Mouse (Mus musculus): ENCODE measurements at regions not wholly inside any gene's neighbourhood (a gene's known extent, or its start where the extent isn't known, plus 50 kb on each side); places are given as distances from the start of the nearest gene placed in this dataset.

DNA sequence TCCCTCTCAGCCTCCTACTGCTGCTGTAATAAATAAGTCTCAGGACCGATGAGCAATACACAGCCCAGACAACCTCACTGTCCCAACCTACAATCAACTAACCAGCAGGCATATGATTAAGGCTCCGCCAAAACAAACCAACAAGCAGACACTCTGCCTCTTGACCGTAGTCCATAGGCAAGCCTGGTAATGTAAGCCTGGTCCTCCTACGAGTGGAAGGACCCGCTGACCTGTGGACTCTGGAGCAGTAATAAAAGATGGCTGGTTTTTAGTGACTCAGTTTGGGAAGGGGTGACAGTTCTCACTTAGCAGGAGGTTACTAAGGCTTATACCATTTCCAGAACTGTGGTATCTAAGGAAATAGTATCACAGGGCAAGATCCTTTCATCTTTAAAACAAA, 53.4 kb downstream of the Gm47996 start:
- no peaks in the 10 kb centered on the region for H3K4me1 ChIP-seq (ENCODE audit: control insufficient read depth, insufficient read depth, low read length)
- no peaks in the 10 kb centered on the region for H3K36me3 ChIP-seq (ENCODE audit: control insufficient read depth, insufficient read depth, low read length)
- WGBS (ENCODE audit: insufficient replicate concordance), result 73% methylated on average over 5 of the region's 5 CpGs

DNA sequence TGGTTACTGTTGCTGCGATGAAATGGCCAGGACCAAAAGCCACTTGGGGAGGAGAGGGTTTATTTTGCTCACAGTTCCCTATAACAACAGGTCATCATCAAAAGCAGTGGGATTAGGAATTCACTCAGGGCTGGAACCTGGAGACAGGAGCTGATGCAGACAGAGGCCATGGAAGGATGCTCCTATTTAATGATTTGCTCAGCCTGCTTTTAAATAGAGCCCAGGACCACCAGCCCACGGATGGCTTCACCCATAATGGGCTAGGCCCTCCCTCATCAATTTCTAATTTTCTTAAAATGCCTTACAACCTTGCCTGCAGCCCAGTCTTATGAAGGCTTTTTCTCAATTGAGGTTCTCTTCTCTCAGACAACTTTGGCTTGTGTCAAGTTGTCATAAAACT, 53.9 kb downstream of the Gm47996 start:
- no peak for ATAC-seq (replicated peaks; ENCODE audit: insufficient number of reproducible peaks, low FRiP score, low TSS enrichment)
- H3K4me1 ChIP-seq (ENCODE audit: control insufficient read depth, insufficient read depth, low read length), result no peaks in the 10 kb centered on the region

More for the DNA sequence above, 53.4 kb downstream of the Gm47996 start:
- H3K4me3 ChIP-seq (ENCODE audit: low read depth, low read length), result no peak overlapping the region
- no peak for ATAC-seq (replicated peaks; ENCODE audit: insufficient number of reproducible peaks, low FRiP score, low TSS enrichment)
- H3K4me2 ChIP-seq, result no peak overlapping the region
- no peak overlapping the region for H3K27ac ChIP-seq (ENCODE audit: low read depth, low read length)
- no peaks in the 10 kb centered on the region for H3K27me3 ChIP-seq (ENCODE audit: control insufficient read depth, insufficient read depth, low read length)
- H3K9ac ChIP-seq (ENCODE audit: low read depth, low read length), result no peak overlapping the region
- no peaks in the 10 kb centered on the region for H3K9me3 ChIP-seq (replicated peaks; ENCODE audit: control insufficient read depth, low read length)

DNA sequence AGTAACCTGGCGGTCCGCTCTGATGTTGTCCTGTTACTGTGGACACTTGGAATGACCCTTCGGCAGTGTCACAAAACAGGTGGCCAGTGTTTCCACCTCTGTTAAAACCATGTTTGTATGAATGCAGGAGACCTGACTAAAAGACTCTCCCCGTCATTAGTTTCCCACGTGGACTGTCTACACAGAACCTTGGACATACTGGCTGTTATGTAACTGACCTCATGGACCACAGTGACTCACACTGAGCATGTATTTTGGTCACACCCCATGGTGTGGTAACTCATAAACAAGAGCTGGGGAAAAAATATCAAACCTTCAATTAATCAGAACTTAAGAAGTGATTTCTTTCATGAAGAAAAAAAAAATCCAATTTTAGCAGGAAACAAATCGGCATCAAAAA, 54.9 kb downstream of the Gm47996 start:
- Histone ChIP-seq H3K4me1 (ENCODE audit: control insufficient read depth, insufficient read depth, low read length) (no peaks in the 10 kb centered on the region), H3K9ac (ENCODE audit: low read depth, low read length) (no peak overlapping the region), H3K4me3 (ENCODE audit: low read depth, low read length) (no peak overlapping the region), H3K27ac (ENCODE audit: low read depth, low read length) (no peak overlapping the region), H3K9me3 (replicated peaks; ENCODE audit: control insufficient read depth, low read length) (no peaks in the 10 kb centered on the region), H3K36me3 (ENCODE audit: control insufficient read depth, insufficient read depth, low read length) (no peaks in the 10 kb centered on the region), H3K4me2 (no peak overlapping the region), H3K27me3 (ENCODE audit: control insufficient read depth, insufficient read depth, low read length) (no peaks in the 10 kb centered on the region)
- no peak for ATAC-seq (replicated peaks; ENCODE audit: insufficient number of reproducible peaks, low FRiP score, low TSS enrichment)
- WGBS (ENCODE audit: insufficient replicate concordance), result 90% methylated on average over 6 of the region's 6 CpGs

More for the DNA sequence above, 53.9 kb downstream of the Gm47996 start:
- Histone ChIP-seq H3K4me3 (ENCODE audit: low read depth, low read length) (no peak overlapping the region), H3K4me2 (no peak overlapping the region), H3K9me3 (replicated peaks; ENCODE audit: control insufficient read depth, low read length) (no peaks in the 10 kb centered on the region), H3K9ac (ENCODE audit: low read depth, low read length) (no peak overlapping the region), H3K27me3 (ENCODE audit: control insufficient read depth, insufficient read depth, low read length) (no peaks in the 10 kb centered on the region), H3K36me3 (ENCODE audit: control insufficient read depth, insufficient read depth, low read length) (no peaks in the 10 kb centered on the region), H3K27ac (ENCODE audit: low read depth, low read length) (no peak overlapping the region)
- WGBS (ENCODE audit: insufficient replicate concordance), result 74% methylated on average over 2 of the region's 2 CpGs

DNA sequence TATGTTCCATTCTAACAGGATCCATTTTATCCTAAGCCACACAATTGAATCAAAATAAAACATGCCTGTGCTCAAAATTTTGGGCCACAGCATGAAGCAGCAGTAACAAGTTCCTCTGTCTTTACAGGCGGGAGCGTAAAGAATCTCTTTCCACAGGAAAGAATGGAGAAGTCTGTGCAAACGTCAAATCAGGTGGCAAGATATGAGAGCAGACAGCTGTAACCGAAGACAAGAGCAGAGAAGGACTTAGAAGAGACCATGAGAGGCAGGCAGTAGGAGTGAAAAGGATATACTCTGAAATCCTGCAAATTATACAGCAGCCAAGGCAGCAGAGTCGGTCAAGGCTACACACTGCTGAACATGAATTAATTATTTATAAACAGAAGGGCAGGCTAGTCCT, 55.7 kb downstream of the Gm47996 start:
- no peak for ATAC-seq (replicated peaks; ENCODE audit: insufficient number of reproducible peaks, low FRiP score, low TSS enrichment)
- Histone ChIP-seq H3K4me2 (no peak overlapping the region), H3K4me1 (ENCODE audit: control insufficient read depth, insufficient read depth, low read length) (no peaks in the 10 kb centered on the region), H3K4me3 (ENCODE audit: low read depth, low read length) (no peak overlapping the region), H3K36me3 (ENCODE audit: control insufficient read depth, insufficient read depth, low read length) (no peaks in the 10 kb centered on the region), H3K27ac (ENCODE audit: low read depth, low read length) (no peak overlapping the region), H3K9ac (ENCODE audit: low read depth, low read length) (no peak overlapping the region), H3K27me3 (ENCODE audit: control insufficient read depth, insufficient read depth, low read length) (no peaks in the 10 kb centered on the region), H3K9me3 (replicated peaks; ENCODE audit: control insufficient read depth, low read length) (no peaks in the 10 kb centered on the region)
- WGBS (ENCODE audit: insufficient replicate concordance), result 64% methylated on average over 5 of the region's 5 CpGs

DNA sequence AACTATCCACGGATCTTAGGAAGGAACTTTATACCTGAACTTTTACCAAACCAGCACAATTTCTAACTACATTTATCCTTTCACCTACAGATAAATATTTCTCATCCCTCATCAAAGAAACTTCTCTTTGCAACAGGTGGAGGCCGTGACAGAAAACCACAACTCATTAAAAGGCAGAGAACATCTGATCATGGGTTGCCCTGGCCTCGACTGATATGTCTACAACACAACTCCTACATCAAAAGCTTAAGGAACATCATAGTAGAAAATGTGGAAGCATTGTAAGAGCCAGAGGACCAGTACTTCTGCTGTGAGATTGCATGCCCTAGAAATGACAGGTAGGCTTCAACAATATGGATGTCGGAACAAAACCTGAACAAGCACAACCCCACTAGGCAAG, 56.8 kb downstream of the Gm47996 start:
- Histone ChIP-seq H3K4me1 (ENCODE audit: control insufficient read depth, insufficient read depth, low read length) (no peaks in the 10 kb centered on the region), H3K9me3 (replicated peaks; ENCODE audit: control insufficient read depth, low read length) (no peaks in the 10 kb centered on the region), H3K4me2 (no peak overlapping the region), H3K27me3 (ENCODE audit: control insufficient read depth, insufficient read depth, low read length) (no peaks in the 10 kb centered on the region), H3K9ac (ENCODE audit: low read depth, low read length) (no peak overlapping the region), H3K4me3 (ENCODE audit: low read depth, low read length) (no peak overlapping the region), H3K36me3 (ENCODE audit: control insufficient read depth, insufficient read depth, low read length) (no peaks in the 10 kb centered on the region), H3K27ac (ENCODE audit: low read depth, low read length) (no peak overlapping the region)
- ATAC-seq (replicated peaks; ENCODE audit: insufficient number of reproducible peaks, low FRiP score, low TSS enrichment), result no peak
- 87% methylated on average over 4 of the region's 4 CpGs for WGBS (ENCODE audit: insufficient replicate concordance)

DNA sequence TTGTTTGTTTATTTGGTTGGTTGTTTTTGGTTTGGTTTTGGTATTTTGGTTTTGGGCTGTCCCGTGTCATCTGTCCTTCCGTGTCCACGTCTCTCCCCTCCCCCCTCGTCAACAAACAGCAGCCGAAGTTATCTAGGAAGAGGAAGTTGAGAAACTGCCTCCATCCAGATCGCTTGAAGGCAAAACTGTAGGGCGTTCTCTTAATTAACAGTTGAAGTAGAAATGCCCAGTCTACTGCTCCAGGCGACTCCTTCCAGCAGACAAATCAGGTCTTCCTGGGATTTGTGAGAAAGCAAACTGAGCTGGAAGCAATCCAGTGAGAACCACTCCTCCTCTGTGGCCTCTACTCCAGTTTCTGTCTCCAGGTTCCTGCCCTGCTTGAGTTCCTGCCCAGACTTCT, 60.8 kb downstream of the Gm47996 start:
- Histone ChIP-seq H3K9me3 (replicated peaks; ENCODE audit: control insufficient read depth, low read length) (no peaks in the 10 kb centered on the region), H3K4me3 (ENCODE audit: low read depth, low read length) (no peak overlapping the region), H3K4me1 (ENCODE audit: control insufficient read depth, insufficient read depth, low read length) (no peaks in the 10 kb centered on the region), H3K4me2 (no peak overlapping the region), H3K9ac (ENCODE audit: low read depth, low read length) (no peak overlapping the region), H3K36me3 (ENCODE audit: control insufficient read depth, insufficient read depth, low read length) (no peaks in the 10 kb centered on the region), H3K27ac (ENCODE audit: low read depth, low read length) (no peak overlapping the region), H3K27me3 (ENCODE audit: control insufficient read depth, insufficient read depth, low read length) (no peaks in the 10 kb centered on the region)
- 44% methylated on average over 8 of the region's 8 CpGs for WGBS (ENCODE audit: insufficient replicate concordance)
- no peak for ATAC-seq (replicated peaks; ENCODE audit: insufficient number of reproducible peaks, low FRiP score, low TSS enrichment)

DNA sequence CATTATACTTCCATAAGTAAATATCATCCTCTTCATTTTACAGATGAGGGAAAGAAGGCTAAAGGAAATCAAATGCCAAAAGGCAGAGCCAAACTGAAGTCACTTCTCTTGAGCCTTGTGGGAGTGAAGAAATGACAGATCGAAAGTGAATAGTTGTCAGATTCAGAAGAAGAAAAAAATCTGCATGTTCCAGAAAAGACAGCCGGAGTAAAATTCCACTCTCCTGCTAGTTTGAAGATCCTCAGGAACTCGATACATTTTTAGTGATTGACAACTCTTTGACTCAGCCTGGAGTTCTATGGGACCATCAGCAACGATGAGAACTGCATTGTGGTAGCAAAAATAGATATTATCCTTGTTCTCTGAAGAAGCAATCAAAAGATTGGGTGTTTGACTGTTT, 64.4 kb downstream of the Gm47996 start:
- Histone ChIP-seq H3K9ac (ENCODE audit: low read depth, low read length) (no peak overlapping the region), H3K36me3 (ENCODE audit: control insufficient read depth, insufficient read depth, low read length) (no peaks in the 10 kb centered on the region), H3K27me3 (ENCODE audit: control insufficient read depth, insufficient read depth, low read length) (no peaks in the 10 kb centered on the region), H3K4me2 (no peak overlapping the region), H3K4me1 (ENCODE audit: control insufficient read depth, insufficient read depth, low read length) (no peaks in the 10 kb centered on the region), H3K4me3 (ENCODE audit: low read depth, low read length) (no peak overlapping the region), H3K9me3 (replicated peaks; ENCODE audit: control insufficient read depth, low read length) (no peaks in the 10 kb centered on the region), H3K27ac (ENCODE audit: low read depth, low read length) (no peak overlapping the region)
- ATAC-seq (replicated peaks; ENCODE audit: insufficient number of reproducible peaks, low FRiP score, low TSS enrichment), result no peak
- 78% methylated on average over 4 of the region's 4 CpGs for WGBS (ENCODE audit: insufficient replicate concordance)

DNA sequence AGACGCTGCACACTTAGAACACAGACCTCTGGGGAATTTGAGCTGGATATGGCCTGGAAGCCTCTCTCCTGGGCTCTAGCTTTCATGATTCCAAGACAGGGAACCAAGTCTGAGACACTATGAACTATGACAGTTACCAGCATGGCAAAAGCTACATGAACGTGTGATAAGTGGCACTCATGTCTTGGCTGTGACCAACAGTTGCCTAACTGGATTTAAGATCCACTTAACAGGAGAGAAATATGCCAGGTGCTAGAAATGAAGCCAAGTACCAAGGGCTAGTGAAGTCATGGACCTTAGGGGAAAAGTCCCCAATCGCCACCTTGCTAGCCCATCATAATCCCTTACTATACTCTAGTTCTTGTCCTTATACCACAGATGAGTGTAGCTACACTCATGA, 65.7 kb downstream of the Gm47996 start:
- 84% methylated on average over 3 of the region's 3 CpGs for WGBS (ENCODE audit: insufficient replicate concordance)
- H3K4me3 ChIP-seq (ENCODE audit: low read depth, low read length), result no peak overlapping the region

DNA sequence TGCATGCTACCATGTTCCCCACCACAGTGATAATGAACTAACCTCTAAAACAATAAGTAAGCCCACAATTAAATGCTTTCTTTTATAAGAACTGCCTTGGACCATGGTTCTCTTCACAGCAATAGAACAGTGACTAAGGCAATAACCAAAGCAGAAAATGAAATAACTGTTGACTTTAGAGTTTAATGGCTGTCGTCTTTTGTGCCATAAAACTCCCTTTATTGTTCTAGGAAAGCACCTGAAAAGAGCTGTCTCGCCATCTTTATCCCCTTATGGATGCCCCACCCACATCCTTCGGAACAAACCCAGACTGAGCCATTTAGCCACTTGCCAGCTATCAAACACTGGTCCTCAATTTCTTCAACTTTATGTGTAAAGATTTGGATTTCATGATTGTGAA, 64.3 kb upstream of the Ivns1abp start:
- no peaks in the 10 kb centered on the region for H3K4me1 ChIP-seq (ENCODE audit: control insufficient read depth, insufficient read depth, low read length)
- no peak overlapping the region for H3K9ac ChIP-seq (ENCODE audit: low read depth, low read length)
- WGBS (ENCODE audit: insufficient replicate concordance), result 79% methylated on average over 3 of the region's 3 CpGs
- H3K9me3 ChIP-seq (replicated peaks; ENCODE audit: control insufficient read depth, low read length), result no peaks in the 10 kb centered on the region
- ATAC-seq (replicated peaks; ENCODE audit: insufficient number of reproducible peaks, low FRiP score, low TSS enrichment), result no peak
- no peak overlapping the region for H3K27ac ChIP-seq (ENCODE audit: low read depth, low read length)
- H3K27me3 ChIP-seq (ENCODE audit: control insufficient read depth, insufficient read depth, low read length), result no peaks in the 10 kb centered on the region
- H3K36me3 ChIP-seq (ENCODE audit: control insufficient read depth, insufficient read depth, low read length), result no peaks in the 10 kb centered on the region
- no peak overlapping the region for H3K4me2 ChIP-seq
- H3K4me3 ChIP-seq (ENCODE audit: low read depth, low read length), result no peak overlapping the region

More for the DNA sequence above, 65.7 kb downstream of the Gm47996 start:
- no peaks in the 10 kb centered on the region for H3K9me3 ChIP-seq (replicated peaks; ENCODE audit: control insufficient read depth, low read length)
- H3K4me1 ChIP-seq (ENCODE audit: control insufficient read depth, insufficient read depth, low read length), result no peaks in the 10 kb centered on the region
- H3K36me3 ChIP-seq (ENCODE audit: control insufficient read depth, insufficient read depth, low read length), result no peaks in the 10 kb centered on the region
- ATAC-seq (replicated peaks; ENCODE audit: insufficient number of reproducible peaks, low FRiP score, low TSS enrichment), result no peak
- H3K27ac ChIP-seq (ENCODE audit: low read depth, low read length), result no peak overlapping the region
- no peaks in the 10 kb centered on the region for H3K27me3 ChIP-seq (ENCODE audit: control insufficient read depth, insufficient read depth, low read length)
- H3K9ac ChIP-seq (ENCODE audit: low read depth, low read length), result no peak overlapping the region
- no peak overlapping the region for H3K4me2 ChIP-seq

Measured in heart, embryonic 11.5 days (tissue).